Mouse (Mus musculus): Measurements from ENCODE around the gene Vat1l.

- TF ChIP-seq POLR2A (IDR thresholded peaks at IDR 0.05; ENCODE audit: borderline replicate concordance, extremely low read depth, insufficient read depth, insufficient read length, poor library complexity, severe bottlenecking) (no peak), CTCF (IDR thresholded peaks at IDR 0.05; ENCODE audit: borderline replicate concordance, extremely low read depth, insufficient read depth, insufficient read length) (no peak)
These were observed 46.8 kb upstream of the Vat1l start for GRCm38 (mm10) chr8:114158586-114158985.

All from brain, embryonic 14.5 days (tissue).